Mouse (Mus musculus) T-helper 2 cell (primary cell): Measurements from ENCODE around the gene Morn5.

ENCODE experiments used
- in situ Hi-C: fragments of 300-600 bp; cut with MboI, MseI; formaldehyde crosslinking; loops from one replicate; pipeline ENCODE4 v1.15.1; 2025; ENCODE audit warnings: high pct_unique_total_duplicates

Morn5 gene

DNA sequence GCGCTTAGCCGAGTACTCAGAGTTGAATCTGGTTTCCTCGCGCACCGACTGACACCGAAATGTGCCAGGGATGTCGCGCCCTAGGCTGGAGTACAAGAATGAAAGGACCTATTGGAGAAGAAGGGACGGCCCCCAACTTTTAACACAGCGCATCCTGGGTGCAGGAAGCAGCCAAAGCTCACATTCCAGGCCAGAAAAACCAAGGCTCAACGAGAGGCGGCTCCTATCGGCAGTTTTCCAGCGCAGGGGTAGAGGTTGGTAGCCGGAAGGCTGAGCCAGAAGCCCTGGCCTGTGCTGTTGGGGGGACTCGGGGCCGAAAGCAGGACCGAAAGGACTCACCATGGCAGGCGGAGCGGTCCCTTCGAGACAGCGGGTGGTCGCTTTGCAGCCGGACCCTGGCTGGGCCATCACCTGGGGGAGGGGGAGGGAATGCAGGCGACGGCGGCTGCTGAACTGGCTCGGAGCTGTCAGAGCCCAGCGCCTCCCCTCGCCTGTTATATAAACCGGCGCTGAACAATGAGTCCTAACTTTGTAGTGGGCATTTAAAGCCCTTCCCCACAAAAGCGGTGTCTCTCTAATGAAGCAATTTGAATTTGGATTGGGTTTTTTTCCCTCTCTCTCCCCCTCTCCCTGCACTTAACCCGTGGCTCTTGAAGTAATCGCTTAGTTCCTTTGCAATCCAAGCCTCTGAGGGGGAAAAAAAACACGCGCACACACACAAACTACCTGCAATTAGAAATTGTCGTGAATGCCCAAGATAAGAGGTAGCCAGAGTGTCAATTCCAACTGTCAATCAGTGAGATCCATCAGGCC lies 54.5 kb downstream of the Morn5 start:
- in situ Hi-C loops, result no loop called here

DNA sequence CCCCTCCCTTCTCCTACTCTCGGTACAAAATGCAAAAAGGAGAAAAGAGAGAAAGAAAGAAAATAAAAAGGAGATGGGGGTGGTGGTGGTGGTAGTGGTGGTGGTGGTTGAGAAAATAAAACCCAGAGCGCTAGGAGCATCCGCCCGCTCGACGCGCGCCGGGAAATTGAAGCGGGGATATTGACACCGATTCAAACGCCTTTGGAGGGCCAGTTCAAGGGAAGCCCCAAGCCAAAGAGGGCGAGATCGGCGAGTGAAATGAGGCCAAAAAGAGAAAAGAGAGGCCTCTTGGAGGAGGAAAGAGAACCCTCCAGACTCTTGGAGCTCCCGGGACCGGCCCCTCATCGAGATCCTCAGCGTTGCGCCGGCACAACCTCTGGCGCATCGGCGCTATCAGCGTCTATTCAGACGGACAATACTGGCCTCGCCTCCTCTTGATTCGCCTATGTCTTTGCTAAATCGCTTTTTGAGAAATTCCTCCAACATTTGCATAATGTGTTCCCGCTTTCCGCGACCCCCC lies 55.2 kb downstream of the Morn5 start:
- in situ Hi-C loops, result no loop called here

DNA sequence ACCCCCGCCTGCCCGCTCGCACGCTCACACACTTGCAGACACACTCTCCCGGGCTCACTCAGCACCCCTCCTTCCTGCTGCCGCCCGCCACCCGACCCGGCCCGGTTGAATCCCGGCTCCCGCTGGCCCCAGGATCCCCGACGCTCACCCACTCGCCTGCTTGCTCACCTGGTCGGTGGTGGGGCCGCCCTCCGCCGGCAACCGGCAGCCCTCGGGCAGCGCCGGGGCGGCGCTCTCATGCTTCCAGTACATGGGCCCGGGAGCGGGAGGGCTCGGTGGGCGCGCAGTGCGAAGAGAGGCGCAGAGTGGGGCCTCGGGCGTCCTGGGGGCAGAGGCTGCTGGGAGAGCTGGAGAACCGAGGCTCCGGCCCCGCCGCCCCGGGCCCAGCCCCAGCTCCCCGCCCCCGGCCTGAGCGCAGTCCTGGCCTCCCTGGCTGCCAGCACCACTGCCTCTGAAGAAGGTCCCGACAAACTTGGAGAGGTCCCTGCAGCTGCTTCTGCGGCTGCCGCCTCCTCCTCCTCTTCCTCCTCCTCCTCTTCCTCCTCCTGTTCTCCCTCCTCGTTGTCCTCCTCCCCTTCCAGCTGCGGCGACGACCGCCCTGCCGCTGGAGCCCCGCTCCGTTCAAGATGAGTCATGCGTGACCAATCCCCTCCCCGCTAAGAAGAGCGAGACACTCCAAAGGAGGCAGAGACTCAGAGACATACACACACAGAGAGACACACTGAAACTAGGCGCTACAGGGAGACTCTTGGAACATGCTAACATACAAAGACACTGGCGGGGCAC lies 55.9 kb downstream of the Morn5 start, which contains the start of gene Lhx6:
Lhx6 (minus strand) TSS at position 453 of the 786 bp plus-strand sequence.
- in situ Hi-C loops, result no loop called here

DNA sequence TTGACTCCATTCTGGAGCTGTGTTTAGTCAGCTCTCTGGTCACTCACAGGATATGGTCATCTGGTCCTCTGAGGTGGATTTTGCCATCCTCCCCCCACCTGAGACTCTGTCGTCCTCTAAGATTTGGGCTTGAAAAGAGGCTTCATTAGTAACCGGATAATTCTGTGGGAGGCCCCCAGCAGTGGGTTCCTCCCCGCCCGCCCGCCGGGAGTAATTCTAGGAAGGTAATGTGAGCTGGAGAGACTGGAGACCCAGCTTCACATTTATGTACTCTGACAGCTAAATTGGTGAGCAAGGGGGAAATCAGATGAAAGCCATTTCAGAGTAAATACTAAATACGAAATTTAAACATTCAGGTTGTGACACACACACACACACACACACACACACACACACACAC lies 59.4 kb downstream of the Morn5 start:
- in situ Hi-C loops, result no loop called here

DNA sequence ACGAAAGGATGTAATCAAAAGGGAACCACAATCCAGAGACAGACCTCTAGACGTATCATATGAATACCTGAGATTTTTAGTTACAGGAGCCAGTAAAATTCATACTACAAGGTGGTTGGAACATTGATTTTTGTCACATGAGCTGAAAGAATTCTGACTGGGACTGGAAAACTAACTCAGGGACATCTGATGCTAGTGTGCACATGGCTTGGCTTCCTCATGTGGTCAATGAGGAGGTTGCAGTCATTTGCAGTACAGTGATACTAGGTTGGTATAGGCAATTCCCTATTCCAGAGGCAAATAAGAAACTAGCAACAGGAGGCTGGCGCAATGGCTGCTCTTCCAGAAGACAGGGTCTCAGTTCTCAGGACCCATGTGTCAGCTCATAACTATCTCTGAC lies 63.4 kb downstream of the Morn5 start:
- in situ Hi-C loops, result no loop called here

DNA sequence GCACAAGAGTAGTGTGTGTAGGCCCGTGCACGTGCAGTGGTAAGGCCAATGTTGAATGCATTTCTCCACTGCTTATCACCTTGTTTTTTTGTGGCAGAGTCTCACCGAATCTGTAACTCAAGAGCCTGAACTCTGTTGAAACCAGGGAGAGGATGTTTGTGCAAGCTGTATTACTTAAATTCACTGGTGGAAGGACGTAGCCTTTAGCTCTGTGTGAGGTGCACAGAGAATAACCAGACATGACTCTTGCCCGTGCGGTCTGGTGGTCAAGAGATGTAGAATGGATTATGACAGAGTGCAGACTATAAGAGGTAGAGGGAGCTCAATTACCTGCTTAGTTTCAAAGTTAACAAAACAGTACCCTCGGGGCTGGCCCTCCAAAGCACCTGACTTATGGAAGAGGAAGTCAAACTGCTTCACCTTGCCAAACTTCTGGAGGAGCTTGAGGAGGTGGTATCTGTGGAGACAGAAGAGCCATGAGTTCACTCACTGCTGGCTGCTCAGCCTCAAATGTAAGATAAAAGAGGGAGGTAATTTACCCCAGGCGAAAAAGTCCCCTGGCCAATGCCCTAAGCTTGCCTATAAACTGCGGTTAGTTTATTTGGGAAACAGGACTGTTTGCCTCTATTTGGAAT lies 77.7 kb downstream of the Morn5 start:
- in situ Hi-C loops, result loop anchor here (10.0 kb wide), 1 partner anchor 848 kb away; no protein-coding TSS in a partner anchor

DNA sequence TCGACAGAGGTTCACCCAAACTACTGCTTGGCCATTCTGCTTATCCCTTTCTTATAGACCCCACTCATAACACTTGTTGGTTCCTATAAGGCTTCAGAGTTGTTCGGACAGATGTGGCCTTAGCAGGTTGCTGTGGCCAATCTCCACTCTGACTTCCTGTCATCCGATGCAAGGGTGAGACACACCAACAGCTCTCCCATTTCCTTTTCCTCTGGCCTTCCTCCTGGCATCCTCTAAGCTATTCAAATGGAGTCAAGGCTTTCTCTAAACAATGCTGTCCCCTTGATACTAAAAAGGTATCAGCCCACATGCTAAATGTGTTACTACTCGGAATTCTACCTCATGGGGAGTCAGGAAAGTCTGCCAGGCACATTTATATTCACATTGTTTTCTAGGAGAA lies 78.7 kb downstream of the Morn5 start:
- in situ Hi-C loops, result loop anchor here (10.0 kb wide), 1 partner anchor 847 kb away; no protein-coding TSS in a partner anchor

DNA sequence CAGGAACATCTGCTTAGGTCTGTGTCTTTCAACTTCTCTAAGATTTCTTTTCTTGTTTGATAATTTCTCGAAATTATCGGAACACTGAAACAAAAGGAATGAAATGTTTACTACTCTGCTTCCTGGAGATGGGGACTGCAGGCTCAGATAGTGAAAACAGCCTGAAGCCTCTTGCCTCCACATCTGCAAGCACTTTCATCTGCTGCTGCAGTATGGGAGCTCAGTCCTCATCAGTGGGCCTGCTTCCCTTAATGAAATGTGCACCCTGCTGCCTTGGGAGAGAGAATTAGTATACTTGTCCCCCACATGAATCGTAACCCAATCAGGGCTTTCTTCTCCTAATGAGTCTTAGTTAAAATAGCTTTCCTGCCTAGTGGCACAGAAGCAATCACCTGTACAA lies 79.8 kb downstream of the Morn5 start:
- in situ Hi-C loops, result loop anchor here (10.0 kb wide), 1 partner anchor 846 kb away; no protein-coding TSS in a partner anchor
